14 mouse cellular contexts compared by ENCODE assay signal in the genomic region with DNA sequence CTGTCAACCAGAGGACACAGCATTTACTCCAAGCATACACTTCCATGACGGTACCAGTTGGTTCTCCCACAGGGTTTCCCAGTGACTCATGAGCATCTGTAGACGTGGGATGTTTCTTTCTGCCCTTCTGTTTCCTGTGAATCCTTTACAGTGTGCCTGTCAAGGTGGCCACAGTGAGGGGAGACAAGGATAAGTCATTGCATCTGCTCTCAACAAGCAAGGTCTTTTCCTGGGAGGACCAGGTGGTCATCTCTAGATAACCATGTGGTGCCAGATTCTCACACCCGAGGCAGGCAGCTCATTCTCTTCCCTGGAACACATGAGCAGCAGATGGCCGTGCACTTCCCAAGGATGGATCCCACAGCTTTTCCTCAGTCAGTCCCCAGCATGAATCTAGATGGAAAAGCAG. TPM values are rescaled to one million over a fixed set of nuclear protein-coding genes. Genes with fewer than 3 reads are reported as not detected.
DNase-seq lines count a peak whose midpoint lies in the region; ATAC-seq and TF ChIP-seq lines count a peak whose summit lies in the region.
"Had no signal": no experiment of that assay in that cellular context is flagged by ENCODE, and none has a peak within 500 bp of the region (broad histone marks: within the 10 kb centered on the region; RNA-seq: fewer than 3 reads in every experiment).

No protein-coding gene starts in this region.

- no peaks in the 10 kb centered on the region for H3K4me1 ChIP-seq in forebrain, postnatal 0 days (ENCODE audit: insufficient read depth)
- H3K4me1 ChIP-seq in forebrain, embryonic 13.5 days = peaks cover 6% of the 10 kb centered on the region

- peak; percentile 55 for ATAC-seq in forebrain, postnatal 0 days
- ATAC-seq in forebrain, embryonic 13.5 days = no peak

- 51% methylated on average over 4 of the region's 4 CpGs for WGBS in forebrain, postnatal 0 days
- WGBS in forebrain, embryonic 13.5 days = 73% methylated on average over 4 of the region's 4 CpGs

- H3K27me3 ChIP-seq in forebrain, postnatal 0 days (ENCODE audit: insufficient read depth, low read length) = no peaks in the 10 kb centered on the region; the same call in 1 of the 2 replicates
- peaks cover 48% of the 10 kb centered on the region for H3K27me3 ChIP-seq in forebrain, embryonic 13.5 days

- DNase-seq in forebrain, postnatal 0 days = peak; percentile 62
- peak; percentile 80 to 85 for DNase-seq in cerebellum, postnatal 36 days
- peak; percentile 60 for DNase-seq in layer of hippocampus, postnatal 10 days (ENCODE audit: low spot score in 2 of 2)
- DNase-seq in right cerebral cortex, postnatal 10 days (ENCODE audit: low spot score in 2 of 2) = peak; percentile 57 to 84
- no peak for DNase-seq in heart, adult 11 months
- DNase-seq in kidney, adult 9 months = no peak
- DNase-seq in kidney, postnatal 14 days = no peak
- DNase-seq: adrenal gland, postnatal 25 days; heart, postnatal 10 days; kidney, adult 18-20 months; lung, postnatal 4 days had no signal

- H3K9ac ChIP-seq in forebrain, postnatal 0 days = no peak overlapping the region
- no peak overlapping the region for H3K9ac ChIP-seq in forebrain, embryonic 13.5 days
- H3K9ac ChIP-seq: limb, embryonic 15.5 days had no signal

- no peak overlapping the region for H3K4me2 ChIP-seq in forebrain, postnatal 0 days (ENCODE audit: low read depth)
- H3K4me2 ChIP-seq in forebrain, embryonic 13.5 days = no peak overlapping the region
- H3K4me2 ChIP-seq: limb, embryonic 15.5 days had no signal

- H3K27ac ChIP-seq in forebrain, postnatal 0 days (ENCODE audit: low read depth, low read length) = no peak overlapping the region
- no peak overlapping the region for H3K27ac ChIP-seq in forebrain, embryonic 13.5 days
- H3K27ac ChIP-seq: embryonic facial prominence, embryonic 10.5 days; limb, embryonic 15.5 days had no signal

- peaks cover 8% of the 10 kb centered on the region; the same call in 1 of the 2 replicates for H3K9me3 ChIP-seq in forebrain, postnatal 0 days (ENCODE audit: low read length)
- H3K9me3 ChIP-seq in forebrain, embryonic 13.5 days (replicated peaks) = peaks cover 11% of the 10 kb centered on the region
- H3K9me3 ChIP-seq: limb, embryonic 15.5 days had no signal

- TF ChIP-seq CTCF in forebrain, postnatal 0 days (IDR thresholded peaks at IDR 0.05; ENCODE audit: low read depth) = no peak

- H3K4me3 ChIP-seq in forebrain, postnatal 0 days (ENCODE audit: low read depth, low read length) = no peak overlapping the region
- H3K4me3 ChIP-seq in forebrain, embryonic 13.5 days = no peak overlapping the region
- H3K4me3 ChIP-seq: embryonic facial prominence, embryonic 10.5 days; limb, embryonic 15.5 days had no signal

- no peaks in the 10 kb centered on the region for H3K36me3 ChIP-seq in forebrain, postnatal 0 days (ENCODE audit: insufficient read depth)
- no peaks in the 10 kb centered on the region for H3K36me3 ChIP-seq in forebrain, embryonic 13.5 days (ENCODE audit: poor library complexity, severe bottlenecking)
- H3K36me3 ChIP-seq: embryonic facial prominence, embryonic 10.5 days; limb, embryonic 15.5 days had no signal

RNA-seq across cellular contexts. Expression of gene Kcnk1, which starts 35.6 kb away (rescaled TPM):
- total RNA-seq in forebrain, postnatal 0 days (2014; rRNA removed) = 43.6 and 43.9 TPM in 2 replicates
- polyA plus RNA-seq in forebrain, postnatal 0 days (2015; fragmentation: Nextera tagmentation; extraction: Ambion mirVana) = 32.3 and 38.8 TPM in 2 replicates
- polyA plus RNA-seq in forebrain, embryonic 13.5 days (2015; fragmentation: Nextera tagmentation; extraction: Ambion mirVana) = 4.1 and 5.2 TPM in 2 replicates
- total RNA-seq in layer of hippocampus, postnatal 10 days (2021) = 10 to 100 TPM; 62.5 to 67.6 TPM

RNA-seq across cellular contexts. Expression of gene Map3k21, which starts 49.1 kb away (rescaled TPM):
- total RNA-seq in forebrain, postnatal 0 days (2014; rRNA removed) = 2.3 and 3.2 TPM in 2 replicates
- 0.49 and 0.85 TPM in 2 replicates for polyA plus RNA-seq in forebrain, postnatal 0 days (2015; fragmentation: Nextera tagmentation; extraction: Ambion mirVana)
- 0.08 and 0.10 TPM in 2 replicates for polyA plus RNA-seq in forebrain, embryonic 13.5 days (2015; fragmentation: Nextera tagmentation; extraction: Ambion mirVana)
- 1 to 10 TPM; 2.0 to 2.8 TPM for total RNA-seq in layer of hippocampus, postnatal 10 days (2021)

Comparison
In these comparisons a context has a peak if more than half of its experiments do, and no peak if none do; other contexts are left out.
1. DNase-seq: peak in forebrain, postnatal 0 days (single experiment), cerebellum, postnatal 36 days (2 of 2), layer of hippocampus, postnatal 10 days (2 of 2) and right cerebral cortex, postnatal 10 days (2 of 2); none in heart, adult 11 months (single experiment), kidney, adult 9 months (single experiment) and kidney, postnatal 14 days (single experiment).